Mouse (Mus musculus): ENCODE measurements around the gene Mgat4b.
A peak's percentile ranks its signal among the peaks of the same experiment; 100 is the strongest.

Mgat4b gene

GRCm38 (mm10) chr11:50200613-50201012 lies 10.1 kb upstream of the Mgat4b start:
- no peak for DNase-seq (ENCODE audit: low spot score in 2 of 2)

- DNase-seq (ENCODE audit: low spot score in 2 of 2), result no peak
These were observed 9.1 kb upstream of the Mgat4b start for GRCm38 (mm10) chr11:50201590-50201989.

- no peak for DNase-seq (ENCODE audit: low spot score in 2 of 2)
These were observed 7.3 kb upstream of the Mgat4b start for GRCm38 (mm10) chr11:50203302-50203827.

- no peak for DNase-seq (ENCODE audit: low spot score in 2 of 2)
These were observed 5.3 kb upstream of the Mgat4b start for GRCm38 (mm10) chr11:50205434-50205833.

GRCm38 (mm10) chr11:50206037-50206436 lies 4.7 kb upstream of the Mgat4b start:
- no peak for DNase-seq (ENCODE audit: low spot score in 2 of 2)

GRCm38 (mm10) chr11:50207344-50207743 lies 3.3 kb upstream of the Mgat4b start:
- DNase-seq (ENCODE audit: low spot score in 2 of 2), result no peak

GRCm38 (mm10) chr11:50208039-50208438 lies 2.7 kb upstream of the Mgat4b start:
- no peak for DNase-seq (ENCODE audit: low spot score in 2 of 2)

GRCm38 (mm10) chr11:50210101-50210504 lies 587 bp upstream of the Mgat4b start:
- DNase-seq (ENCODE audit: low spot score in 2 of 2), result peak; percentile 92

GRCm38 (mm10) chr11:50211322-50212059 lies 801 bp downstream of the Mgat4b start:
- DNase-seq (ENCODE audit: low spot score in 2 of 2), result no peak

GRCm38 (mm10) chr11:50212060-50212739 lies 1.5 kb downstream of the Mgat4b start:
- DNase-seq (ENCODE audit: low spot score in 2 of 2), result no peak

- DNase-seq (ENCODE audit: low spot score in 2 of 2), result peak; percentile 38 to 47
These were observed 2.4 kb downstream of the Mgat4b start for GRCm38 (mm10) chr11:50212848-50213758.

- no peak for DNase-seq (ENCODE audit: low spot score in 2 of 2)
These were observed 3.9 kb downstream of the Mgat4b start for GRCm38 (mm10) chr11:50214631-50215030.

- DNase-seq (ENCODE audit: low spot score in 2 of 2), result no peak
These were observed 4.9 kb downstream of the Mgat4b start for GRCm38 (mm10) chr11:50215633-50216032.

GRCm38 (mm10) chr11:50216724-50217366 lies 6.2 kb downstream of the Mgat4b start:
- DNase-seq (ENCODE audit: low spot score in 2 of 2), result no peak

- no peak for DNase-seq (ENCODE audit: low spot score in 2 of 2)
These were observed 7.1 kb downstream of the Mgat4b start for GRCm38 (mm10) chr11:50217811-50218210.

- no peak for DNase-seq (ENCODE audit: low spot score in 2 of 2)
These were observed 9.1 kb downstream of the Mgat4b start for GRCm38 (mm10) chr11:50219833-50220232.

GRCm38 (mm10) chr11:50222559-50223276 lies 12.0 kb downstream of the Mgat4b start:
- no peak for DNase-seq (ENCODE audit: low spot score in 2 of 2)

- no peak for DNase-seq (ENCODE audit: low spot score in 2 of 2)
These were observed 13.3 kb downstream of the Mgat4b start for GRCm38 (mm10) chr11:50223783-50224662.

- peak; percentile 72 to 82 for DNase-seq (ENCODE audit: low spot score in 2 of 2)
These were observed 14.2 kb downstream of the Mgat4b start for GRCm38 (mm10) chr11:50224671-50225530.

Measured in spleen, postnatal 36 days (tissue).